Mouse (Mus musculus): ENCODE measurements at regions not wholly inside any gene's neighbourhood (a gene's known extent, or its start where the extent isn't known, plus 50 kb on each side); places are given as distances from the start of the nearest gene placed in this dataset.

DNA sequence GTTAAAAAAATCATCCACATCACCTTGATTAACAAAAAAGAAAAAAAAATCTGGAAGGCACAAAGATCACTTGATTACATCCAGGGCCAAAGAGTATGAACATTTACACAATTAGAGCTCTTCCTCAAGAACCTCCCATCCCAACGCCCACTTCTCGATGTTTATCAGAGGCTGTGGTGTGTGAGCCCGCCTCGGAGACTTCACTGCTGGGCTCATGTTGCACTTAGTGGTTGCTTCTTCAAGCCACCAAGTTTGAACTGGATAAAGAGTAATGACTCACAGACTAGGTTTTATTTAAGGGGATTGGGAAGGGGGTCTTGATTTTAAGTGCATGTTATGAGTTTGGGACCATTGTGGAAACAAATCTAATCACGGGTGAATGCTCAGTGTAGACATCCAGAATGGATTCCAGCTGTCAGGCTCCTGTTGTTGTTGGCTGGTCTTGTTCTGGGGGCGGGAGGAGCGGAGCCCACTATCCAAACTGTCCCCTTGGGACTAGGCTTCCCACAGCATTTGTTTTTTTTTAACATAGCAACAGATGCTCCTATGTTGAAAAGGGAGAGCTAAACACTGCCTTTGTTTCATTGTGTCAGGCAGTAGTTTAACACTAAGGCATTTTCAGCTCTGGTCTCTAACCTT, 98.6 kb upstream of the Nfe2l3 start:
- TF ChIP-seq POLR2A (IDR thresholded peaks at IDR 0.05; ENCODE audit: low read depth, low read length): no peak
- TF ChIP-seq EP300 (IDR thresholded peaks at IDR 0.05; ENCODE audit: low read length): no peak
- TF ChIP-seq USF1 (IDR thresholded peaks at IDR 0.05; ENCODE audit: low read depth, low read length): no peak
- no peak for TF ChIP-seq MAFK (IDR thresholded peaks at IDR 0.05; ENCODE audit: insufficient replicate concordance, low read length)
- TF ChIP-seq CTCF (conservative IDR thresholded peaks at IDR 0.05 in 1 of 2, IDR thresholded peaks at IDR 0.05 in 1 of 2; ENCODE audit: low read depth in 2 of 2, low read length in 2 of 2): no peak
- no peak for TF ChIP-seq ZMIZ1 (IDR thresholded peaks at IDR 0.05; ENCODE audit: low read depth, low read length)
- TF ChIP-seq PAX5 (IDR thresholded peaks at IDR 0.05; ENCODE audit: low read length): no peak
- TF ChIP-seq BHLHE40 (IDR thresholded peaks at IDR 0.05; ENCODE audit: low read depth, low read length): no peak
- TF ChIP-seq RAD21 (IDR thresholded peaks at IDR 0.05; ENCODE audit: low read depth, low read length): no peak
- no peak for TF ChIP-seq USF2 (conservative IDR thresholded peaks at IDR 0.05; ENCODE audit: low read depth, low read length)
- no peak for TF ChIP-seq MXI1 (IDR thresholded peaks at IDR 0.05; ENCODE audit: low read depth, low read length)
- TF ChIP-seq GABPA (IDR thresholded peaks at IDR 0.05; ENCODE audit: insufficient replicate concordance, low read depth, low read length): no peak
